Mouse (Mus musculus) embryonic facial prominence, embryonic 13.5 days (tissue): ENCODE results near the gene Nhlh2. TPM values are rescaled to one million over a fixed set of nuclear protein-coding genes. Genes with fewer than 3 reads are reported as not detected.

Experiments used
- ATAC-seq: fragments of 200-750 bp; cut with Nextera tagmentation; 2 replicates; pipeline ENCODE4 v1.8.0; 2017; ENCODE audit warnings: low read depth; ENCODE audit not compliant: insufficient number of reproducible peaks, insufficient read depth, low FRiP score, low TSS enrichment
- H3K27ac ChIP-seq: fragments of 300-500 bp; sonication (generic); 2 replicates; pipeline ENCODE4 v1.5.1; 2015; ENCODE audit warnings: moderate library complexity, mild to moderate bottlenecking, inconsistent platforms
- H3K27me3 ChIP-seq: fragments of 300-500 bp; sonication (generic); 2 replicates; pipeline ENCODE4 v1.6.1; 2015; ENCODE audit warnings: mild to moderate bottlenecking, inconsistent platforms
- H3K36me3 ChIP-seq: fragments of 300-500 bp; sonication (generic); 2 replicates; pipeline ENCODE4 v1.6.1; 2015; ENCODE audit warnings: mild to moderate bottlenecking, inconsistent platforms
- H3K4me1 ChIP-seq: fragments of 300-500 bp; sonication (generic); 2 replicates; pipeline ENCODE4 v1.6.1; 2015; ENCODE audit warnings: inconsistent platforms
- H3K4me2 ChIP-seq: fragments of 300-500 bp; sonication (generic); 2 replicates; pipeline ENCODE4 v1.6.1; 2015; ENCODE audit warnings: moderate library complexity, mild to moderate bottlenecking, inconsistent platforms
- H3K4me3 ChIP-seq: fragments of 300-500 bp; sonication (generic); 2 replicates; pipeline ENCODE4 v1.5.1; 2015; ENCODE audit warnings: mild to moderate bottlenecking, inconsistent platforms
- H3K9ac ChIP-seq: fragments of 300-500 bp; sonication (generic); 2 replicates; pipeline ENCODE4 v1.6.1; 2015; ENCODE audit warnings: mild to moderate bottlenecking, inconsistent platforms
- H3K9me3 ChIP-seq: fragments of 300-500 bp; sonication (generic); 2 replicates; pipeline ENCODE4 v1.6.1; 2016; ENCODE audit warnings: inconsistent platforms
- WGBS: fragments of 180-500 bp; shearing (Covaris S2); methylation state at CpG from one replicate; pipeline ENCODE4 v1.1.7; 2015; ENCODE audit warnings: mixed read lengths; 5-methylcytosine and 5-hydroxymethylcytosine counted together
- polyA plus RNA-seq: library from polyadenylated mRNA; unstranded; fragments of >200 nt; fragmentation: Nextera tagmentation; extraction: Ambion mirVana; gene quantifications from 2 replicates; pipeline ENCODE4 v1.2.1, GENCODE M21; 2015

The Nhlh2 gene
- polyA plus RNA-seq, 1 experiment from 2014 or later, result 2.5 TPM

- Histone ChIP-seq H3K27me3 (no peaks in the 10 kb centered on the region), H3K27ac (no peak overlapping the region), H3K4me3 (no peak overlapping the region), H3K36me3 (no peaks in the 10 kb centered on the region), H3K4me2 (peak overlapping the region; percentile 33; the same call in 1 of the 2 replicates), H3K9me3 (no peaks in the 10 kb centered on the region), H3K4me1 (peaks cover 9% of the 10 kb centered on the region; the same call in 1 of the 2 replicates), H3K9ac (no peak overlapping the region)
- no peak for ATAC-seq
- 36% methylated on average over 14 of the region's 14 CpGs for WGBS
Measured at GRCm38 (mm10) chr3:102061923-102062670, 52.2 kb downstream of the Nhlh2 start.

DNA sequence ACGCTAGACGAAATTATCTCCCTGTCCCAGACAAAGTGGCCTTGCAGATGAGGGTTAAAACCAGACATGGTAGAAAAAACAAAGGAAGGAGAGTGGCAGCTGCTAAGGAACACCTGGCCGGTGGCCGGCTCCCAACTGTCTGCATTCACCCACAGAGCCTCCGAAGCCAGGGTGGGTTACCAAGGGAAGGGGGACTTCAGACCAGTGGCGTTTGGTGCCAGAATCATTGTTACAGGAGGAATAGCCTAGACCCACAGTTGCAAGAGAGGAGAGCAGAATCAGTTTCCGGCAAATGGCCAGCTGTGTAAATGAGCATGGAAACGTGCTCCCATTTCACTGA lies 52.8 kb downstream of the Nhlh2 start:
- WGBS, result 35% methylated on average over 8 of the region's 8 CpGs
- H3K36me3 ChIP-seq, result no peaks in the 10 kb centered on the region
- no peaks in the 10 kb centered on the region for H3K27me3 ChIP-seq
- H3K9ac ChIP-seq, result no peak overlapping the region
- H3K9me3 ChIP-seq, result no peaks in the 10 kb centered on the region
- ATAC-seq, result no peak
- H3K27ac ChIP-seq, result no peak overlapping the region
- peaks cover 9% of the 10 kb centered on the region; the same call in 1 of the 2 replicates for H3K4me1 ChIP-seq
- no peak overlapping the region for H3K4me3 ChIP-seq
- peak overlapping the region; percentile 33; the same call in 1 of the 2 replicates for H3K4me2 ChIP-seq

- Histone ChIP-seq H3K27ac (no peak overlapping the region), H3K27me3 (no peaks in the 10 kb centered on the region), H3K9me3 (no peaks in the 10 kb centered on the region), H3K4me3 (no peak overlapping the region), H3K4me2 (no peak overlapping the region), H3K9ac (no peak overlapping the region), H3K36me3 (no peaks in the 10 kb centered on the region), H3K4me1 (peaks cover 9% of the 10 kb centered on the region; the same call in 1 of the 2 replicates)
- 65% methylated on average over 10 of the region's 10 CpGs for WGBS
- ATAC-seq, result no peak
Measured at GRCm38 (mm10) chr3:102063273-102064120, 53.6 kb downstream of the Nhlh2 start.

DNA sequence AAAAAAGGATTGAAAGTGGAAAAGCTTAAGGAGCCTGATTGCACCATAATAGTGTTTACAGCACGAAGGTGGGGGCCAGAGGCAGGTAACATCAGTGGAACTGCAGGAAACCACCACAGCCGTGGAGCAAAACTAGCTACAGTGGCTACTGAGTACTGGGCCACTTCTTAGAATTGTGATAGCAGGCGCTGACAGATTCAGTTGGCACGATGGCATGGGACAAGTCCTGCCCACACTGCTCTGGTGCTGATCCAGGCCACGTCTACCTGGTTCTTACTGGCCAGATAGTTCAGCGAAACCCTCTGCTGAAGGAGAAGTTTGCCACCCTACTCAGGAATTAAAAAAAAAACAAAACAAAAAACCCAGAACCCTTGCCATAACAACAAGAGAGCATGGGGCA lies 54.7 kb downstream of the Nhlh2 start:
- H3K4me1 ChIP-seq, result peaks cover 9% of the 10 kb centered on the region; the same call in 1 of the 2 replicates
- H3K4me2 ChIP-seq, result no peak overlapping the region
- ATAC-seq, result no peak
- no peaks in the 10 kb centered on the region for H3K27me3 ChIP-seq
- no peaks in the 10 kb centered on the region for H3K36me3 ChIP-seq
- H3K4me3 ChIP-seq, result no peak overlapping the region
- H3K27ac ChIP-seq, result no peak overlapping the region
- 80% methylated on average over 6 of the region's 6 CpGs for WGBS
- no peaks in the 10 kb centered on the region for H3K9me3 ChIP-seq
- no peak overlapping the region for H3K9ac ChIP-seq

Other genes starting within 250 kb of the Nhlh2 start
- gene Mab21l3, start 161.1 kb upstream of the Nhlh2 start, polyA plus RNA-seq, result 1.7 and 2.0 TPM in 2 replicates
- gene Slc22a15, start 85.6 kb upstream of the Nhlh2 start, polyA plus RNA-seq, result 5.3 and 5.6 TPM in 2 replicates
- gene Casq2, start 76.3 kb downstream of the Nhlh2 start, polyA plus RNA-seq, result 3.9 and 5.2 TPM in 2 replicates
- gene Vangl1, start 194.6 kb downstream of the Nhlh2 start, polyA plus RNA-seq, result 13.9 and 15.4 TPM in 2 replicates